Mouse (Mus musculus) hindbrain, embryonic 13.5 days (tissue): ENCODE measurements around the gene Gm49416. TPM values are rescaled to one million over a fixed set of nuclear protein-coding genes. Genes with fewer than 3 reads are reported as not detected.

Source experiments
- microRNA-seq: library from miRNA; unstranded; fragments of <30 nt; microRNA quantifications from one replicate; pipeline ENCODE4, GENCODE M21; 2016
- polyA plus RNA-seq: library from polyadenylated mRNA; unstranded; fragments of >200 nt; fragmentation: Nextera tagmentation; extraction: Ambion mirVana; gene quantifications from 2 replicates; pipeline ENCODE4 v1.2.1, GENCODE M21; 2015

The Gm49416 gene
- polyA plus RNA-seq, 1 experiment from 2014 or later = not detected

Small RNA genes within 50 kb of the gene (microRNA-seq; reads per million reads assigned to microRNA genes)
- not detected for gene Mir5136

Other genes starting within 250 kb of the Gm49416 start
- 0.51 and 0.71 TPM in 2 replicates for gene Chrm1, start 225.1 kb upstream of the Gm49416 start, polyA plus RNA-seq
- 153 and 163 TPM in 2 replicates for gene Slc3a2, start 165.6 kb upstream of the Gm49416 start, polyA plus RNA-seq
- gene Wdr74, start 153.1 kb upstream of the Gm49416 start, polyA plus RNA-seq = 82.6 and 89.9 TPM in 2 replicates
- 1.9 and 3.0 TPM in 2 replicates for gene 1700092M07Rik, start 148.2 kb upstream of the Gm49416 start, polyA plus RNA-seq
- gene Stx5a, start 147.5 kb upstream of the Gm49416 start, polyA plus RNA-seq = 120 and 128 TPM in 2 replicates
- gene Nxf1, start 131.9 kb upstream of the Gm49416 start, polyA plus RNA-seq = 168 and 170 TPM in 2 replicates
- 257 and 258 TPM in 2 replicates for gene Tmem223, start 117.9 kb upstream of the Gm49416 start, polyA plus RNA-seq
- 38.1 and 38.6 TPM in 2 replicates for gene Tmem179b, start 114.5 kb upstream of the Gm49416 start, polyA plus RNA-seq
- gene Taf6l, start 102.5 kb upstream of the Gm49416 start, polyA plus RNA-seq = 27.1 and 30.1 TPM in 2 replicates
- gene Polr2g, start 90.3 kb upstream of the Gm49416 start, polyA plus RNA-seq = 153 and 163 TPM in 2 replicates
- gene Zbtb3, start 86.4 kb upstream of the Gm49416 start, polyA plus RNA-seq = 8.0 and 8.4 TPM in 2 replicates
- 60.4 and 61.4 TPM in 2 replicates for gene Ttc9c, start 69.6 kb upstream of the Gm49416 start, polyA plus RNA-seq
- 5.8 and 6.3 TPM in 2 replicates for gene Hnrnpul2, start 68.9 kb upstream of the Gm49416 start, polyA plus RNA-seq
- not detected in 2 replicates for gene AC129217.1, start 59.2 kb upstream of the Gm49416 start, polyA plus RNA-seq
- gene Bscl2, start 51.5 kb upstream of the Gm49416 start, polyA plus RNA-seq = 82.9 and 84.0 TPM in 2 replicates
- 346 and 374 TPM in 2 replicates for gene Gng3, start 49.7 kb upstream of the Gm49416 start, polyA plus RNA-seq
- 1.0 and 1.3 TPM in 2 replicates for gene Lrrn4cl, start 38.2 kb upstream of the Gm49416 start, polyA plus RNA-seq
- 162 TPM in 2 replicates for gene Ubxn1, start 17.4 kb upstream of the Gm49416 start, polyA plus RNA-seq
- 71.0 and 72.3 TPM in 2 replicates for gene Uqcc3, start 8.0 kb upstream of the Gm49416 start, polyA plus RNA-seq
- gene Lbhd1, start 5.2 kb upstream of the Gm49416 start, polyA plus RNA-seq = 45.3 and 57.7 TPM in 2 replicates
- not detected in 2 replicates for gene Gm49403, start 5.0 kb upstream of the Gm49416 start, polyA plus RNA-seq
- 56.5 and 61.6 TPM in 2 replicates for gene 1810009A15Rik, start 73 bp upstream of the Gm49416 start, polyA plus RNA-seq
- gene Ints5, start 4.1 kb downstream of the Gm49416 start, polyA plus RNA-seq = 34.3 and 34.6 TPM in 2 replicates
- 91.7 and 95.9 TPM in 2 replicates for gene Ganab, start 9.1 kb downstream of the Gm49416 start, polyA plus RNA-seq
- 89.7 and 91.8 TPM in 2 replicates for gene B3gat3, start 31.4 kb downstream of the Gm49416 start, polyA plus RNA-seq
- 1.6 and 1.8 TPM in 2 replicates for gene Rom1, start 40.4 kb downstream of the Gm49416 start, polyA plus RNA-seq
- gene Eml3, start 40.6 kb downstream of the Gm49416 start, polyA plus RNA-seq = 9.4 and 11.3 TPM in 2 replicates
- gene Mta2, start 52.9 kb downstream of the Gm49416 start, polyA plus RNA-seq = 133 and 137 TPM in 2 replicates
- 29.4 and 31.1 TPM in 2 replicates for gene Tut1, start 64.9 kb downstream of the Gm49416 start, polyA plus RNA-seq
- 344 and 348 TPM in 2 replicates for gene Eef1g, start 78.1 kb downstream of the Gm49416 start, polyA plus RNA-seq
- 5.7 and 6.4 TPM in 2 replicates for gene Ahnak, start 100.4 kb downstream of the Gm49416 start, polyA plus RNA-seq
- not detected in 2 replicates for gene Scgb1a1, start 199.0 kb downstream of the Gm49416 start, polyA plus RNA-seq
- 16.6 and 23.0 TPM in 2 replicates for gene Asrgl1, start 246.7 kb downstream of the Gm49416 start, polyA plus RNA-seq